Mouse (Mus musculus) heart, embryonic 11.5 days (tissue): Measurements from ENCODE around the gene Pdcd1lg2. TPM values are rescaled to one million over a fixed set of nuclear protein-coding genes. Genes with fewer than 3 reads are reported as not detected.

ENCODE experiments used
- ATAC-seq: fragments of 200-750 bp; cut with Nextera tagmentation; replicated peaks from 2 replicates; pipeline ENCODE4 v1.8.0; 2017; ENCODE audit warnings: moderate library complexity; ENCODE audit not compliant: insufficient number of reproducible peaks, low FRiP score, low TSS enrichment
- H3K27ac ChIP-seq: fragments of 300-500 bp; sonication (generic); 2 replicates; pipeline ENCODE4 v1.5.1; 2014; ENCODE audit warnings: mild to moderate bottlenecking, low read depth, low read length
- H3K27me3 ChIP-seq: fragments of 300-500 bp; sonication (generic); 2 replicates; pipeline ENCODE4 v1.6.1; 2014; ENCODE audit warnings: mild to moderate bottlenecking, low read length, mixed read lengths; ENCODE audit not compliant: control insufficient read depth, insufficient read depth
- H3K36me3 ChIP-seq: fragments of 300-500 bp; sonication (generic); 2 replicates; pipeline ENCODE4 v1.6.1; 2014; ENCODE audit warnings: mild to moderate bottlenecking, low read length, moderate library complexity, mixed read lengths; ENCODE audit not compliant: control insufficient read depth, insufficient read depth
- H3K4me1 ChIP-seq: fragments of 300-500 bp; sonication (generic); 2 replicates; pipeline ENCODE4 v1.6.1; 2014; ENCODE audit warnings: low read length; ENCODE audit not compliant: control insufficient read depth, insufficient read depth
- H3K4me2 ChIP-seq: fragments of 300-500 bp; sonication (generic); 2 replicates; pipeline ENCODE4 v1.6.1; 2014; ENCODE audit warnings: mild to moderate bottlenecking, moderate library complexity
- H3K4me3 ChIP-seq: fragments of 300-500 bp; sonication (generic); 2 replicates; pipeline ENCODE4 v1.5.1; 2014; ENCODE audit warnings: low read depth, low read length
- H3K9ac ChIP-seq: fragments of 300-500 bp; sonication (generic); 2 replicates; pipeline ENCODE4 v1.6.1; 2014; ENCODE audit warnings: mild to moderate bottlenecking, low read depth, low read length, moderate library complexity
- H3K9me3 ChIP-seq: fragments of 300-500 bp; sonication (generic); replicated peaks from 2 replicates; pipeline ENCODE4 v1.6.1; 2016; ENCODE audit warnings: low read length; ENCODE audit not compliant: control insufficient read depth
- WGBS: fragments of 180-500 bp; shearing (Covaris S2); extraction: QIAGEN DNeasy Blood & Tissue Kit; methylation state at CpG from one replicate; pipeline ENCODE4 v1.1.7; 2014; ENCODE audit not compliant: insufficient replicate concordance; 5-methylcytosine and 5-hydroxymethylcytosine counted together
- polyA plus RNA-seq: library from polyadenylated mRNA; unstranded; fragments of >200 nt; fragmentation: Nextera tagmentation; extraction: Ambion mirVana; gene quantifications from 2 replicates; pipeline ENCODE4 v1.2.1, GENCODE M21; 2014

The Pdcd1lg2 gene
- polyA plus RNA-seq, 1 experiment from 2014 or later: not detected

GRCm38 (mm10) chr19:29439242-29439641 lies 28.5 kb downstream of the Pdcd1lg2 start:
- Histone ChIP-seq H3K4me2 (no peak overlapping the region), H3K4me1 (no peaks in the 10 kb centered on the region), H3K9ac (no peak overlapping the region), H3K27me3 (no peaks in the 10 kb centered on the region), H3K27ac (no peak overlapping the region), H3K36me3 (no peaks in the 10 kb centered on the region), H3K4me3 (no peak overlapping the region), H3K9me3 (no peaks in the 10 kb centered on the region)
- WGBS: 57% methylated on average over 3 of the region's 3 CpGs
- ATAC-seq: no peak

DNA sequence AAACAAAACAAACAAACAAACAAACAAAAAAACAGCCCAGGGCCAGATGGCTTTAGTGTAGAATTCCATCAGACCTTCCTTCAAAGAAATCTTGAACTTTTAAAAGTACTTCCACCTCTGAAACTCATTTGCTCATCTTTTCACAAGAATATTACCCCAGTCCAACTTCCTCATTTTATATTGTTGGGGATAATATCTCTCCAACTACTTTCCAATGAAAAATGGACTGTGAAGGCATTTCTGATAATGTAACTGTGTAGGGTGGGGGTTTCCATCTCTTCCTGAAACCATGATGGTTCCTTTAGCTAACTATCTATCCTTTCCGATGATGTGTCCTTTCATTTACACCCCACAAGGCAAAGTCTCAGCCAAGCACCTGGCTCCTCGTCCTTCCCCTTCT lies 31.8 kb downstream of the Pdcd1lg2 start:
- Histone ChIP-seq H3K27ac (no peak overlapping the region), H3K36me3 (no peaks in the 10 kb centered on the region), H3K27me3 (no peaks in the 10 kb centered on the region), H3K4me2 (no peak overlapping the region), H3K4me3 (no peak overlapping the region), H3K9me3 (no peaks in the 10 kb centered on the region; the same call in 1 of the 2 replicates), H3K4me1 (no peaks in the 10 kb centered on the region), H3K9ac (no peak overlapping the region)
- 79% methylated on average over 2 of the region's 2 CpGs for WGBS
- ATAC-seq: no peak

GRCm38 (mm10) chr19:29444364-29444763 lies 33.6 kb downstream of the Pdcd1lg2 start:
- no peaks in the 10 kb centered on the region for H3K27me3 ChIP-seq

DNA sequence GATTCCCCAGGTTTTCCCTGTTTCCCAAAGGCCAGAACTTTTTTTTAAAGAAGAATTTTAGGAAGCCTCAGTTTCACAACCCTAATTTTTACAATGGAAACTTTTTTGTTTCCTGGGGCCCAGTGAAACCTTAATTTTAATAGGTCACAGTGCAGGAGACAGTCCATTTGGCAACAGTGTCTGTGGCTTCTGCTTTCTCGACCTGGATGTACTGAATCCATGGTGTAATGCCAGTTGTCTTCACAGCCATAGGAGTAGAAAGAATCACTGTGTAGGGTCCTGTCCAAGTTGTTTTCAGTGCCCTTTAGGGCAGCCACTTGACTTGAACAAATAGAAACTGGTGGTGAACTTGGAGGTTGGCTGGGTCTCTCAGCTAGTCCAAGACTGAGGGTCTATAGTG lies 37.7 kb downstream of the Pdcd1lg2 start:
- ATAC-seq: no peak
- Histone ChIP-seq H3K27ac (no peak overlapping the region), H3K4me1 (no peaks in the 10 kb centered on the region), H3K27me3 (no peaks in the 10 kb centered on the region), H3K36me3 (no peaks in the 10 kb centered on the region), H3K9me3 (no peaks in the 10 kb centered on the region; the same call in 1 of the 2 replicates), H3K9ac (no peak overlapping the region), H3K4me2 (no peak overlapping the region), H3K4me3 (no peak overlapping the region)
- WGBS: 74% methylated on average over 1 of the region's 1 CpGs

More at GRCm38 (mm10) chr19:29444364-29444763, 33.6 kb downstream of the Pdcd1lg2 start:
- H3K4me2 ChIP-seq: no peak overlapping the region
- H3K4me1 ChIP-seq: no peaks in the 10 kb centered on the region
- 87% methylated on average over 3 of the region's 3 CpGs for WGBS
- no peak overlapping the region for H3K27ac ChIP-seq
- ATAC-seq: no peak
- H3K4me3 ChIP-seq: no peak overlapping the region
- H3K36me3 ChIP-seq: no peaks in the 10 kb centered on the region
- no peaks in the 10 kb centered on the region; the same call in 1 of the 2 replicates for H3K9me3 ChIP-seq
- no peak overlapping the region for H3K9ac ChIP-seq

DNA sequence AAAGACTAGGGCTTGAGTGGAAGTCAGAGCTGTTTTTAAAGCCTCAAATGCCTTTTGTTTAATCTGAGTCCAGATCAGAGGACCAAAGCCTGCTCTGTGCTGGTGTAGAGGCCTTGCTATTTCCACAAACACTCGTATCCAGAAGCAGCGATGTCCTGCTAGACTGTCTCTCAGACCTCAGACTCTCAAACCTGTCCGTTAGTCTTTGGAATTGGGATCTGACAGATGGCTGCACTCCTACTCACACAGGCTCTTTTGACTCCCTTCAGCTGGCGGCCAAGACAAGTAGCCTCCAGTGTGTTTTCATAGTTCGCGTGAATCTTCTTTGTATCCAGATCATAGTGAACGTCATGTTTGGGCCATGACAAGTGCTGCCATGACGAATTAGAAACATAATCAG lies 39.7 kb downstream of the Pdcd1lg2 start:
- Histone ChIP-seq H3K9ac (no peak overlapping the region), H3K27me3 (no peaks in the 10 kb centered on the region), H3K36me3 (no peaks in the 10 kb centered on the region), H3K4me1 (no peaks in the 10 kb centered on the region), H3K4me3 (no peak overlapping the region), H3K27ac (no peak overlapping the region), H3K9me3 (no peaks in the 10 kb centered on the region; the same call in 1 of the 2 replicates), H3K4me2 (no peak overlapping the region)
- WGBS: 88% methylated on average over 8 of the region's 8 CpGs
- no peak for ATAC-seq

DNA sequence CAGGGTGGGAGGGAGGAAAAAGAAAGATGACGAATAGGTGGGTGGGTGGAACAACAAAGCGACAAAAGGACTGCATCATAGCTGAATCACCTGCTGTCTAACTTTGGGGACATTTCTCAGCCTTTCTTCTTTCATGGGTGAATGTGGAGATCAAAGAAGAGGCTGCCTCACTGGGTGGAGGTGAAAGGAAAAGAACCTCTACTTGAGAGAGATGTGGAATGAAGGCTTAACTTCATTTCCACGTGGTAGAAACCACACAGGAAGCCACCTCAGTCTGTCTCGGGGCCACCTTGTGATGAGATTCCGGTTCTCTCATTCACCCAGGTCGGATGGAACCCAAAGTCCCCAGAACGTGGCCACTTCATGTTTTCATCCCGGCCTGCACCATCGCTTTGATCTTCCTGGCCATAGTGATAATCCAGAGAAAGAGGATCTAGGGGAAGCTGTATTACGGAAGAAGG lies 43.5 kb downstream of the Pdcd1lg2 start:
- no peak overlapping the region for H3K27ac ChIP-seq
- no peaks in the 10 kb centered on the region; the same call in 1 of the 2 replicates for H3K9me3 ChIP-seq
- H3K27me3 ChIP-seq: no peaks in the 10 kb centered on the region
- no peaks in the 10 kb centered on the region for H3K4me1 ChIP-seq
- H3K4me2 ChIP-seq: no peak overlapping the region
- no peak overlapping the region for H3K4me3 ChIP-seq
- no peak overlapping the region for H3K9ac ChIP-seq
- H3K36me3 ChIP-seq: no peaks in the 10 kb centered on the region
- WGBS: 76% methylated on average over 10 of the region's 10 CpGs
- ATAC-seq: no peak

- no peak for ATAC-seq
- no peak overlapping the region for H3K4me2 ChIP-seq
- no peak overlapping the region for H3K4me3 ChIP-seq
- H3K4me1 ChIP-seq: no peaks in the 10 kb centered on the region
- H3K27ac ChIP-seq: no peak overlapping the region
- no peaks in the 10 kb centered on the region for H3K27me3 ChIP-seq
- no peaks in the 10 kb centered on the region; the same call in 1 of the 2 replicates for H3K9me3 ChIP-seq
- WGBS: 50% methylated on average over 1 of the region's 1 CpGs
- no peak overlapping the region for H3K9ac ChIP-seq
- no peaks in the 10 kb centered on the region for H3K36me3 ChIP-seq
Measured at GRCm38 (mm10) chr19:29455156-29455555, 44.4 kb downstream of the Pdcd1lg2 start.

- Histone ChIP-seq H3K9ac (no peak overlapping the region), H3K4me3 (no peak overlapping the region), H3K4me2 (no peak overlapping the region), H3K9me3 (no peaks in the 10 kb centered on the region), H3K27ac (no peak overlapping the region), H3K4me1 (no peaks in the 10 kb centered on the region), H3K27me3 (no peaks in the 10 kb centered on the region), H3K36me3 (no peaks in the 10 kb centered on the region)
- no peak for ATAC-seq
- WGBS: 96% methylated on average over 1 of the region's 1 CpGs
Measured at GRCm38 (mm10) chr19:29457982-29458381, 47.3 kb downstream of the Pdcd1lg2 start.

DNA sequence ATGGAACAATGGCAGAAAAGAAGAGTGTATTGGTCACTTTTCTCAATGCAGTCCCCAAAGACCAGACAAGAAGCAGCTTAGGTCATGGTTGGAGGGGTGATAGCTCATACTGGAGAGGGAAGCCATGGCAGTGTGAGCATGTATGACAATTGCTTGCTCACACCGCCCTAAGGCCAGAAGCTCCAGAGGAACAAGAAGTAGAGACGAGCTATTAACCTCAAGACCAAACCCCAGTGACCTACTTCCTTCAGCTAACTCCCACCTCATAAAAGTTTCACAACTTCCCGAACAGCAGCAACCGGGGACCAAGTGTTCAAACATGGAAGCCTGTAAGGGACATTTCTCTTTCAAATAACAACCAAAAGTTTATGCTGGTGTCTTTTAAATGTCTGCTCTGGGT lies 51.7 kb downstream of the Pdcd1lg2 start:
- Histone ChIP-seq H3K4me2 (no peak overlapping the region), H3K27ac (no peak overlapping the region), H3K36me3 (no peaks in the 10 kb centered on the region), H3K9ac (no peak overlapping the region), H3K9me3 (no peaks in the 10 kb centered on the region), H3K4me1 (no peaks in the 10 kb centered on the region), H3K4me3 (no peak overlapping the region), H3K27me3 (no peaks in the 10 kb centered on the region)
- 81% methylated on average over 4 of the region's 4 CpGs for WGBS
- ATAC-seq: no peak
